Mouse (Mus musculus): ENCODE data around the gene Wfdc12. TPM values are rescaled to one million over a fixed set of nuclear protein-coding genes. Genes with fewer than 3 reads are reported as not detected.

The Wfdc12 gene
- polyA plus RNA-seq, 1 experiment = 0.42 TPM

- WGBS = 96% methylated on average over 10 of the region's 10 CpGs
- peaks cover 51% of the 10 kb centered on the region for H3K36me3 ChIP-seq (ENCODE audit: control insufficient read depth, insufficient read depth, low read length)
- no peaks in the 10 kb centered on the region for H3K4me1 ChIP-seq (replicated peaks; ENCODE audit: control insufficient read depth, insufficient read depth, low read length)
Observed at GRCm38 (mm10) chr2:164144541-164144940, 45.9 kb downstream of the Wfdc12 start.

GRCm38 (mm10) chr2:164144025-164144424 is 46.4 kb downstream of the Wfdc12 start:
- 79% methylated on average over 6 of the region's 6 CpGs for WGBS
- Histone ChIP-seq H3K36me3 (ENCODE audit: control insufficient read depth, insufficient read depth, low read length) (peaks cover 51% of the 10 kb centered on the region), H3K27me3 (ENCODE audit: control insufficient read depth, insufficient read depth, low read length) (no peaks in the 10 kb centered on the region), H3K27ac (ENCODE audit: control insufficient read depth, insufficient read depth, low read length) (no peak overlapping the region), H3K4me3 (ENCODE audit: control insufficient read depth, insufficient read depth, low read length) (no peak overlapping the region), H3K4me1 (replicated peaks; ENCODE audit: control insufficient read depth, insufficient read depth, low read length) (no peaks in the 10 kb centered on the region)
- TF ChIP-seq POLR2A (IDR thresholded peaks at IDR 0.05; ENCODE audit: control insufficient read depth, extremely low read depth, insufficient read depth, low read length, poor library complexity) (no peak), CTCF (IDR thresholded peaks at IDR 0.05; ENCODE audit: borderline replicate concordance, control insufficient read depth, extremely low read depth, insufficient read depth, low read length, poor library complexity) (no peak)
- DNase-seq = no peak

More at GRCm38 (mm10) chr2:164144541-164144940, 45.9 kb downstream of the Wfdc12 start:
- no peak overlapping the region for H3K27ac ChIP-seq (ENCODE audit: control insufficient read depth, insufficient read depth, low read length)
- H3K27me3 ChIP-seq (ENCODE audit: control insufficient read depth, insufficient read depth, low read length) = no peaks in the 10 kb centered on the region
- TF ChIP-seq POLR2A (IDR thresholded peaks at IDR 0.05; ENCODE audit: control insufficient read depth, extremely low read depth, insufficient read depth, low read length, poor library complexity) (no peak), CTCF (IDR thresholded peaks at IDR 0.05; ENCODE audit: borderline replicate concordance, control insufficient read depth, extremely low read depth, insufficient read depth, low read length, poor library complexity) (no peak)
- DNase-seq = no peak
- H3K4me3 ChIP-seq (ENCODE audit: control insufficient read depth, insufficient read depth, low read length) = no peak overlapping the region

- Histone ChIP-seq H3K4me3 (ENCODE audit: control insufficient read depth, insufficient read depth, low read length) (no peak overlapping the region), H3K27ac (ENCODE audit: control insufficient read depth, insufficient read depth, low read length) (no peak overlapping the region), H3K27me3 (ENCODE audit: control insufficient read depth, insufficient read depth, low read length) (no peaks in the 10 kb centered on the region), H3K4me1 (replicated peaks; ENCODE audit: control insufficient read depth, insufficient read depth, low read length) (no peaks in the 10 kb centered on the region), H3K36me3 (ENCODE audit: control insufficient read depth, insufficient read depth, low read length) (peaks cover 50% of the 10 kb centered on the region)
- DNase-seq = no peak
- WGBS = 97% methylated on average over 10 of the region's 10 CpGs
- TF ChIP-seq POLR2A (IDR thresholded peaks at IDR 0.05; ENCODE audit: control insufficient read depth, extremely low read depth, insufficient read depth, low read length, poor library complexity) = no peak
Observed at GRCm38 (mm10) chr2:164142021-164142420, 48.4 kb downstream of the Wfdc12 start.

Other genes starting within 250 kb of the Wfdc12 start
- 39.1 and 42.5 TPM in 2 replicates for gene Ywhab, start 195.6 kb downstream of the Wfdc12 start, polyA plus RNA-seq (2012; rRNA removed)
- 0.51 and 0.97 TPM in 2 replicates for gene Pabpc1l, start 165.2 kb downstream of the Wfdc12 start, polyA plus RNA-seq (2012; rRNA removed)
- 85.1 and 90.1 TPM in 2 replicates for gene Stk4, start 120.3 kb downstream of the Wfdc12 start, polyA plus RNA-seq (2012; rRNA removed)
- 83.7 and 93.8 TPM in 2 replicates for gene Tomm34, start 119.4 kb downstream of the Wfdc12 start, polyA plus RNA-seq (2012; rRNA removed)
- gene Kcns1, start 19.5 kb downstream of the Wfdc12 start, polyA plus RNA-seq (2012; rRNA removed) = 0.07 TPM in 1 of 2 replicates, not detected in the other
- 0.11 and 0.65 TPM in 2 replicates for gene Wfdc5, start 7.9 kb downstream of the Wfdc12 start, polyA plus RNA-seq (2012; rRNA removed)
- gene Wfdc15a, start 9.5 kb upstream of the Wfdc12 start, polyA plus RNA-seq (2012; rRNA removed) = not detected in 2 replicates
- gene Wfdc15b, start 31.1 kb upstream of the Wfdc12 start, polyA plus RNA-seq (2012; rRNA removed) = not detected in 2 replicates
- gene Svs2, start 47.9 kb upstream of the Wfdc12 start, polyA plus RNA-seq (2012; rRNA removed) = not detected in 2 replicates
- gene Svs3b, start 66.0 kb upstream of the Wfdc12 start, polyA plus RNA-seq (2012; rRNA removed) = not detected in 2 replicates
- gene Svs4, start 87.9 kb upstream of the Wfdc12 start, polyA plus RNA-seq (2012; rRNA removed) = 0.15 TPM in 1 of 2 replicates, not detected in the other
- gene Svs3a, start 98.7 kb upstream of the Wfdc12 start, polyA plus RNA-seq (2012; rRNA removed) = not detected in 2 replicates
- gene Svs6, start 126.1 kb upstream of the Wfdc12 start, polyA plus RNA-seq (2012; rRNA removed) = not detected in 2 replicates
- not detected in 2 replicates for gene Svs5, start 142.1 kb upstream of the Wfdc12 start, polyA plus RNA-seq (2012; rRNA removed)
- 4.9 and 7.5 TPM in 2 replicates for gene Slpi, start 198.5 kb upstream of the Wfdc12 start, polyA plus RNA-seq (2012; rRNA removed)
- gene Rbpjl, start 212.5 kb upstream of the Wfdc12 start, polyA plus RNA-seq (2012; rRNA removed) = 0.24 TPM in 1 of 2 replicates, not detected in the other
- 0.82 and 0.93 TPM in 2 replicates for gene Matn4, start 214.6 kb upstream of the Wfdc12 start, polyA plus RNA-seq (2012; rRNA removed)